Mouse (Mus musculus) midbrain, embryonic 16.5 days (tissue): ENCODE data around the gene Dcst2. TPM values are rescaled to one million over a fixed set of nuclear protein-coding genes. Genes with fewer than 3 reads are reported as not detected.
A peak's percentile ranks its signal among the peaks of the same experiment; 100 is the strongest.

Experiments
- ATAC-seq: fragments of 200-750 bp; cut with Nextera tagmentation; 2 replicates; pipeline ENCODE4 v1.8.0; 2017; ENCODE audit warnings: moderate TSS enrichment
- H3K27ac ChIP-seq: fragments of 300-500 bp; sonication (generic); 2 replicates; pipeline ENCODE4 v1.5.1; 2014; ENCODE audit warnings: mild to moderate bottlenecking, low read length, mixed read lengths
- H3K27me3 ChIP-seq: fragments of 300-500 bp; sonication (generic); 2 replicates; pipeline ENCODE4 v1.6.1; 2014; ENCODE audit warnings: low read depth, low read length, mixed read lengths; ENCODE audit not compliant: control insufficient read depth, insufficient read depth
- H3K36me3 ChIP-seq: fragments of 300-500 bp; sonication (generic); 2 replicates; pipeline ENCODE4 v1.6.1; 2014; ENCODE audit warnings: mild to moderate bottlenecking, low read length, moderate library complexity, mixed read lengths; ENCODE audit not compliant: control insufficient read depth, insufficient read depth
- H3K4me1 ChIP-seq: fragments of 300-500 bp; sonication (generic); 2 replicates; pipeline ENCODE4 v1.6.1; 2014; ENCODE audit warnings: mild to moderate bottlenecking, low read length, mixed read lengths; ENCODE audit not compliant: control insufficient read depth, insufficient read depth
- H3K4me2 ChIP-seq: fragments of 300-500 bp; sonication (generic); 2 replicates; pipeline ENCODE4 v1.6.1; 2014; ENCODE audit warnings: mild to moderate bottlenecking, low read length, mixed read lengths
- H3K4me3 ChIP-seq: fragments of 300-500 bp; sonication (generic); 2 replicates; pipeline ENCODE4 v1.5.1; 2014; ENCODE audit warnings: low read depth, mild to moderate bottlenecking, low read length, moderate library complexity, mixed read lengths
- H3K9ac ChIP-seq: fragments of 300-500 bp; sonication (generic); 2 replicates; pipeline ENCODE4 v1.6.1; 2014; ENCODE audit warnings: low read depth, low read length, mixed read lengths
- H3K9me3 ChIP-seq: fragments of 300-500 bp; sonication (generic); replicated peaks from 2 replicates; pipeline ENCODE4 v1.6.1; 2014; ENCODE audit warnings: mild to moderate bottlenecking, low read length, mixed read lengths; ENCODE audit not compliant: control insufficient read depth, poor library complexity, severe bottlenecking
- WGBS: fragments of 180-500 bp; shearing (Covaris S2); extraction: QIAGEN DNeasy Blood & Tissue Kit; methylation state at CpG from one replicate; pipeline ENCODE4 v1.1.7; 2014; 5-methylcytosine and 5-hydroxymethylcytosine counted together
- polyA plus RNA-seq: library from polyadenylated mRNA; unstranded; fragments of >200 nt; fragmentation: Nextera tagmentation; extraction: Ambion mirVana; gene quantifications from 2 replicates; pipeline ENCODE4 v1.2.1, GENCODE M21; 2015

Gene Dcst2
- polyA plus RNA-seq, 1 experiment from 2014 or later, result 0.25 TPM

DNA sequence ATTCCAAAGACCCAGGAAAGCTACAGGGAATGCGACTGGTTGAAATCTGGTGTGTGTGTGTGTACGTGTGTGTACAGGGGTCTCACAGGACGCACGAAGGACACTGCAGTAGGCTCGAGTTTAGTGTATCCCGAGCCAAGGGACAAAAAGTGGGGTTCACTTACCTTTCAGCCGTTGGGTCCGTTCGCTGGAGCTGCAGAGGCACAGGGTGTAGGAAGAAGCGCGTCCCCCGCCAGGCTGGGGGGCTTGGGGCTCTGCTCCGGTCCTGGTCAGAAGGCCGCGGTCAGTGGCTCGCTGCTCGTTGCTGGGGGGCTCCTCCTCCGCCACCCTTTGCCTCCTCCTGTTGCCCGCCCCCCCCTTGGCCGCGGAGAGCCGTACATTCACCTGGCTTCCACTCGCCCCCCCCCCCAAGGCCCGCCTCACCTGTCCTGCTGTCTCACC lies 31.1 kb downstream of the Dcst2 start:
- no peak overlapping the region for H3K27ac ChIP-seq
- peak overlapping the region; percentile 58 for H3K9ac ChIP-seq
- WGBS, result under 1% methylated on average over 20 of the region's 24 CpGs
- ATAC-seq, result no peak
- peaks cover 25% of the 10 kb centered on the region for H3K27me3 ChIP-seq
- no peaks in the 10 kb centered on the region for H3K36me3 ChIP-seq
- H3K4me2 ChIP-seq, result peak overlapping the region; percentile 99
- H3K4me3 ChIP-seq, result peak overlapping the region; percentile 55
- H3K9me3 ChIP-seq, result no peaks in the 10 kb centered on the region
- peaks cover 60% of the 10 kb centered on the region for H3K4me1 ChIP-seq

DNA sequence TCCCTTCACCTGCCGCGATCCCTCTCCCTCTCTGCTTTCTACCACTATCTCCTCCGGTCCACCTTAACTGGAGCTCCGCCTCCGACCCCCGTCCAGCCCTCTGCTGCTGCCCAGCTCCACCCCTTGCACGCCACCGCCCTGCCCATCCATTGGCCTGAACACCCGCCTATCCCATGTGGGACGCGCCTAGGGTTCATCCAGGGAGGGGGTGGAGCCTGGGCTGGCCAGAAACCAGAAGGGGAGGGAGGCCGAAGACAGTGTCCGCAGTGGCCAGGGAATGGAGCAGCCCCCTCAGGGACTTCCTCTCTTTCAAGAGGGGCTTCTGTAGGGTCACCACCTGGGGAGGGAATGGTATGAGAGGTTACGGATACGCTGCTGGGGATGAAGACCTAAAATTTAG lies 31.8 kb downstream of the Dcst2 start:
- peak overlapping the region; percentile 65 for H3K9ac ChIP-seq
- H3K36me3 ChIP-seq, result no peaks in the 10 kb centered on the region
- peaks cover 25% of the 10 kb centered on the region for H3K27me3 ChIP-seq
- peak overlapping the region; percentile 99 for H3K4me2 ChIP-seq
- H3K4me3 ChIP-seq, result peak overlapping the region; percentile 55
- peak; percentile 93 for ATAC-seq
- peaks cover 60% of the 10 kb centered on the region for H3K4me1 ChIP-seq
- H3K27ac ChIP-seq, result peak overlapping the region; percentile 58
- WGBS, result under 1% methylated on average over 15 of the region's 15 CpGs
- no peaks in the 10 kb centered on the region for H3K9me3 ChIP-seq

DNA sequence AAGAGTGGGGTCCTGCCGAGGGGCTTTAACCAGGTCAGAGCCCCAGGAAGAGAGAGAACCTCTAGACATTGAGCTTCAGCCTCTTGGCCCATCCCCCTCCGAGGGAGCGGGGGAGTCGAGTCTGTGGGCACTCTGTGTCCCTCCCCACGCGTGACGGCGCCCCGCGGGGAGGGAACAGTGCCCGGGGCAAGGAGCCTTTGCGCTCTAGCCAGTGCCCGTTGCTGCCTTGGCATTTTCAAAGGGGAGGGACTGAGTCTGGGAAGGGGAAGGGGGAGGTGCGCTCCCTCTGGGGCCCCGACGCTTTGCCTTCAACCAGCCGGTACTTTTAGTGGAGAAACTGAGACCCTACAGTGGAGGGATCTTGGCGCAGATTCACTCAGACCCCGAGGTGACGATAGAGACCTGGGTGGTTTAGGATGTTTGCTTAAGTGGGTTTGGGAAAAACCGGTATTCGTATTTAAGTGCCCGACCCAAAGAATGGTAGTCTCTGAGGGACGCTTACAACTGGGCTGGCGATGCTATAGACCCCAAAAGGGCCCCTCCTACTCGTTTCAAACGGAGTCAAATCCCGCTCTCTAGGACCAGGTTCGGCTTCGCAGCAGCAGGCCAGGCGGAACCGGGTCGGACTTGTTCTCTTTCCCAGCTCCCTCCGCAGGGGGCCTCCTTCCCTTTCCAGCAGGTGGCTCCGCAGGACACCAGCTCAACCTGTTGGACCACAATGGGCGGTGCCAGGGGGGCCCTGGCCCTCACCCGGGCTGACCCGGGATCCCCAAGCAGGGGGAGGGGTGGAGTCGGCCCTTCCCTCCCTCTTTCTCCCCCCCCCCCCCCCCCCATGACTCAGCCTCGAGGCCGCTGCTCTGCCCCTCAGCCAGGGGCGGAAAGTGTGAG lies 32.5 kb downstream of the Dcst2 start, which contains the start of gene Zbtb7b:
Gene Zbtb7b, minus strand, starts transcription at position 771 of the 888 bp plus-strand sequence.
- peaks cover 25% of the 10 kb centered on the region for H3K27me3 ChIP-seq

DNA sequence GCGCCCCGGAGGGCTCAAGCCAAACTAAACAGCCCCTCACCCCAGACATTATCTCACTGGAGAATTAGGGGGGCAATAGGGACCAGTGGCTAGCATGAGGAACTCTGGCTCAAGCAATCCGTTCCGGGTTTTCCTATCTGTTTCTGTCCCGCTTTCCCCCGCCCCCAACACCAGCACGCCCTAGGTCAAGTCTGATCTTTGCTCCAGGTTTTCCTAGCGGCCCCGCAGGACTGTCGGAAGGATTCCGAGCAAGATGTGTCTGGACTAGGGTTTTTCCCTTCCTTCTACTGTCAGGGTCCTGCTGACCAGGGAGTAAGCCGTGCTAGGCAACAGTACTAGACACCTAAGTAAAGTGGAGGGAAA lies 33.1 kb downstream of the Dcst2 start:
- WGBS, result under 1% methylated on average over 12 of the region's 12 CpGs
- peaks cover 60% of the 10 kb centered on the region for H3K4me1 ChIP-seq

More for the DNA sequence above, 32.5 kb downstream of the Dcst2 start, which contains the start of gene Zbtb7b:
- peak within 1 kb of the TSS; percentile 99 for H3K4me2 ChIP-seq
- H3K4me3 ChIP-seq, result peak within 1 kb of the TSS; percentile 55
- H3K4me1 ChIP-seq, result peaks cover 60% of the 10 kb centered on the region
- H3K9me3 ChIP-seq, result no peaks in the 10 kb centered on the region
- no peaks in the 10 kb centered on the region for H3K36me3 ChIP-seq
- peak within 1 kb of the TSS; percentile 65 for H3K9ac ChIP-seq
- peak within 1 kb of the TSS; percentile 58 for H3K27ac ChIP-seq
- peak; percentile 44 for ATAC-seq
- WGBS, result under 1% methylated on average over 42 of the region's 42 CpGs

DNA sequence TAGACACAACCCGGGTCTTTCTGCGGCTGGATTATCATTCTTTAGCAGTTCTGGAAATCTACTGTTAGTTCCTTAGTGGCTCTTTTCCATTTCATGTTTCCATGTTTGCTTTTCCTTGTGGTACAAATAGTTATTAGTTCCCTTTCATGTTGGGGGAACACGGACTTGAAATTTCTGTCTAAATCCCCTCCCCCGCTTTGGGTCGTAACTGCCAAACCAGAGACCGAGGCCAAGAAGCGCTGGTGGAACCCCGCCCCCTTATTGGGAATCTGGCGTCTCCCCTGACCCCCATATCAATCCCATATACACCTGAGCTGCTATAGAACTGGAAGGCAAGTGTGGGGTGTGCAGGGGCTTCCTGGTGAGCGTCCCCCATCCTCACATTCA lies 33.6 kb downstream of the Dcst2 start:
- Histone ChIP-seq H3K36me3 (no peaks in the 10 kb centered on the region), H3K9me3 (no peaks in the 10 kb centered on the region), H3K27ac (no peak overlapping the region), H3K4me3 (peak overlapping the region; percentile 55), H3K4me1 (peaks cover 60% of the 10 kb centered on the region), H3K4me2 (peak overlapping the region; percentile 99), H3K9ac (no peak overlapping the region; the same call in 1 of the 2 replicates), H3K27me3 (peaks cover 25% of the 10 kb centered on the region)
- WGBS, result 2% methylated on average over 10 of the region's 10 CpGs
- ATAC-seq, result no peak

More for the DNA sequence above, 33.1 kb downstream of the Dcst2 start:
- Histone ChIP-seq H3K9me3 (no peaks in the 10 kb centered on the region), H3K9ac (peak overlapping the region; percentile 54), H3K27ac (no peak overlapping the region), H3K36me3 (no peaks in the 10 kb centered on the region), H3K4me2 (peak overlapping the region; percentile 99), H3K27me3 (peaks cover 25% of the 10 kb centered on the region), H3K4me3 (peak overlapping the region; percentile 55)
- ATAC-seq, result 0 out of 2 replicates have a peak, but pooled peaks have one; percentile 2

DNA sequence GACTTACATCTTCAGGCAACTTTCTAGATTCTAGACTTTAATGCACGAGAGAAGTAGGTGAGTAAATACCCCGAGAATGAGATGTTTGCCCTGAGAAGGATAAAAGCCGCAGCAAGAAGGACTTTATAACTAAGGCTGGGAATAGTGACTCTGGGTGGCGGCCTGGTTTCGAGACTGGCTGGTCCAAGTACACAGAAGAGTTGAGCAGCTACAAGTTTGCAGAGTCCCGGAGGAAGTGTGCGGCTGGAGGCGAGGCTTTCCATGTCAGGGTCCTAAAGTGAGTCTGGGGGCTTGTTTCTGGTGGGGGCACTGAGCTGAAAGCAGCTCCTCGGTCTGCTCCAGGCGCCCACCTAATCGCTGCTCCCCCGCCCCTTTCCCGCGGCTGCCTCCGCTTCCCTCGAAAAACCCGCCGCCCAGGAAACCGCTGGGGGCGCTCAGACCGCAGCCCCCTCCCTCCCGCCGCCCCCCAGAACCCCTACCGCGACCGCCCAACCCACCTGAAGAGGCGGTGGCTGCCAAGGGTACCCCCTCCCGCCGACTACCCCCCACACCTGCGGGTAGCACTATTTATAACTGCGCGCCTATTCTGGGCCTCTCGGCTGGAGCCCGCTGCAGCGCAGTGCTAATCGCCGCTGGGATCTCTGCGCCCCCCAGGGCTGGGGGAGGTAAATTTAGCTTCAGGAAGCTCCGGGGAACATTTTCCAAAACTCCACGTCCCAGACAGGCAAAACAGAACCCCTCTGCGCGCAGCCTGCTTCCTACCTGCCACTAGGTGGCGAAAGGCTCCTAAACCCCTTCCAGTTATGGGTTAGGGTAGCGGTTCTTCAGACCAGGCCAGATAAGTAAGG lies 34.3 kb downstream of the Dcst2 start:
- no peaks in the 10 kb centered on the region for H3K36me3 ChIP-seq
- under 1% methylated on average over 35 of the region's 44 CpGs for WGBS
- no peak for ATAC-seq
- H3K9me3 ChIP-seq, result no peaks in the 10 kb centered on the region
- no peak overlapping the region for H3K27ac ChIP-seq
- peaks cover 57% of the 10 kb centered on the region for H3K4me1 ChIP-seq
- H3K9ac ChIP-seq, result peak overlapping the region; percentile 59
- H3K4me3 ChIP-seq, result peak overlapping the region; percentile 38
- H3K27me3 ChIP-seq, result peaks cover 25% of the 10 kb centered on the region
- H3K4me2 ChIP-seq, result peak overlapping the region; percentile 99

DNA sequence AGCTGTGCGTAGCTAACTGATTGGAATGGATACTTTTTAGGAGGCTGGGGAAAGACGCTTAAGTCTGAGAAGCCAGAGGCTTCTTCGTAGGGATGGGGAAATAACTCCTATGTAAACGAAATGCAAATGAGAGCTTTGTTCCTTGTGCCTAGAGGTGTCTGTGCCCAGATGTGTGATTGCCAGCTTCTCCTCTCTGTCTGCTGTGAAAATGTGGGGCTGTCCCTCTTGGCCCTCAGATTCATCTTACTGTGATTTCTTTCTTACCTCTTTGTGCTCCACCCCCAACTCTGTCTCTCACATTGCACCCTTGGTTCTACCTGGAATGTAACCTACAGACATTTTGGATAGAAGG lies 34.9 kb downstream of the Dcst2 start:
- peaks cover 3% of the 10 kb centered on the region; the same call in 1 of the 2 replicates for H3K36me3 ChIP-seq
- peak overlapping the region; percentile 10; the same call in 1 of the 2 replicates for H3K9ac ChIP-seq

DNA sequence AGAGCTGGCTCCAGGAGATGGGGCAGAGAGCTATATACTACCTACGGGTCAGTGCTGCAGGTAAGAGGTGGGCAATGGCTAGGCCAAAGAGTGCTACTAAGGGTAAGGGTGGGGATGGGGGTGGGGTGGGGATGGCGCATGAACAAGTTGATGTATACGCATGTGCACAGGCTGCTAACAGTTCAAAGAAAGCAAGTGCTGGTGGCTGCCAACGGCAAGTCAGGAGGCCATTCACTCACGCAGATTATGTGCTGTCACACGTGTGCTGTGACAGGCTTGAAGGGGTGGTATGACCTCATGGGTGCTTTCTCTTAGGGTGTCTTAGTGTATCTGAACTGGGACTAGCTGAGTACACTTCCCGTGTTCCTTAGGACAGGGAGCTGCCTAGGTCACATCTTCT lies 39.6 kb downstream of the Dcst2 start:
- 91% methylated on average over 7 of the region's 7 CpGs for WGBS
- peaks cover 9% of the 10 kb centered on the region for H3K36me3 ChIP-seq

More for the DNA sequence above, 34.9 kb downstream of the Dcst2 start:
- peaks cover 51% of the 10 kb centered on the region for H3K4me1 ChIP-seq
- peak overlapping the region; percentile 38 for H3K4me3 ChIP-seq
- peak overlapping the region; percentile 99 for H3K4me2 ChIP-seq
- H3K9me3 ChIP-seq, result no peaks in the 10 kb centered on the region
- H3K27me3 ChIP-seq, result peaks cover 25% of the 10 kb centered on the region
- no peak for ATAC-seq
- no peak overlapping the region for H3K27ac ChIP-seq
- 0% methylated on average over 4 of the region's 4 CpGs for WGBS

More for the DNA sequence above, 39.6 kb downstream of the Dcst2 start:
- peaks cover 4% of the 10 kb centered on the region for H3K4me1 ChIP-seq
- no peak overlapping the region for H3K9ac ChIP-seq
- H3K27me3 ChIP-seq, result peaks cover under 1% of the 10 kb centered on the region; the same call in 1 of the 2 replicates
- no peak for ATAC-seq
- no peak overlapping the region for H3K27ac ChIP-seq
- H3K4me3 ChIP-seq, result no peak overlapping the region
- no peak overlapping the region for H3K4me2 ChIP-seq
- H3K9me3 ChIP-seq, result no peaks in the 10 kb centered on the region
